Mouse (Mus musculus): ENCODE data around the gene Reln. TPM values are rescaled to one million over a fixed set of nuclear protein-coding genes. Genes with fewer than 3 reads are reported as not detected.

The Reln gene
- polyA plus RNA-seq, 1 experiment: 0.04 TPM

- TF ChIP-seq REST (IDR thresholded peaks at IDR 0.05; ENCODE audit: insufficient read depth, insufficient read length): no peak
- no peaks in the 10 kb centered on the region for H3K36me3 ChIP-seq (ENCODE audit: control insufficient read depth, insufficient read depth)
- no peak overlapping the region for H3ac ChIP-seq (ENCODE audit: control insufficient read depth, insufficient read length)
- no peaks in the 10 kb centered on the region for H3K27me3 ChIP-seq (ENCODE audit: control insufficient read depth, insufficient read depth, insufficient read length)
- H3K4me2 ChIP-seq (ENCODE audit: low read depth): no peak overlapping the region
- no peak overlapping the region for H3K4me3 ChIP-seq
- no peaks in the 10 kb centered on the region for H3K79me2 ChIP-seq (ENCODE audit: control insufficient read depth, insufficient read depth)
These were observed 433.8 kb downstream of the Reln start for GRCm38 (mm10) chr5:21910726-21911125.

GRCm38 (mm10) chr5:21909713-21910112 is 434.8 kb downstream of the Reln start:
- Histone ChIP-seq H3K27me3 (ENCODE audit: control insufficient read depth, insufficient read depth, insufficient read length) (no peaks in the 10 kb centered on the region), H3K79me2 (ENCODE audit: control insufficient read depth, insufficient read depth) (no peaks in the 10 kb centered on the region), H3K4me2 (ENCODE audit: low read depth) (peak overlapping the region; percentile 18), H3ac (ENCODE audit: control insufficient read depth, insufficient read length) (no peak overlapping the region), H3K36me3 (ENCODE audit: control insufficient read depth, insufficient read depth) (no peaks in the 10 kb centered on the region), H3K4me3 (no peak overlapping the region)
- TF ChIP-seq SRF (IDR thresholded peaks at IDR 0.05; ENCODE audit: control insufficient read depth, insufficient read length, low read depth): no peak
- TF ChIP-seq E2F4 (IDR thresholded peaks at IDR 0.05; ENCODE audit: insufficient read depth): no peak
- no peak for TF ChIP-seq TCF12 (IDR thresholded peaks at IDR 0.05; ENCODE audit: insufficient read depth, poor library complexity, severe bottlenecking)
- TF ChIP-seq CEBPB (IDR thresholded peaks at IDR 0.05; ENCODE audit: insufficient read depth, poor library complexity, severe bottlenecking): peak; percentile 89

GRCm38 (mm10) chr5:21901411-21901810 is 443.1 kb downstream of the Reln start:
- Histone ChIP-seq H3K4me3 (no peak overlapping the region), H3K27me3 (ENCODE audit: control insufficient read depth, insufficient read depth, insufficient read length) (no peaks in the 10 kb centered on the region), H3K36me3 (ENCODE audit: control insufficient read depth, insufficient read depth) (no peaks in the 10 kb centered on the region), H3K79me2 (ENCODE audit: control insufficient read depth, insufficient read depth) (no peaks in the 10 kb centered on the region), H3K4me2 (ENCODE audit: low read depth) (no peak overlapping the region), H3ac (ENCODE audit: control insufficient read depth, insufficient read length) (no peak overlapping the region)
- no peak for TF ChIP-seq TCF12 (IDR thresholded peaks at IDR 0.05; ENCODE audit: insufficient read depth, poor library complexity, severe bottlenecking)
- TF ChIP-seq USF1 (IDR thresholded peaks at IDR 0.05; ENCODE audit: low read depth): no peak
- no peak for TF ChIP-seq CEBPB (IDR thresholded peaks at IDR 0.05; ENCODE audit: insufficient read depth, poor library complexity, severe bottlenecking)

- TF ChIP-seq POLR2AphosphoS2 (IDR thresholded peaks at IDR 0.05; ENCODE audit: insufficient read length, low read depth) (no peak), TCF3 (IDR thresholded peaks at IDR 0.05; ENCODE audit: insufficient read length, low read depth) (no peak), TCF12 (IDR thresholded peaks at IDR 0.05; ENCODE audit: insufficient read depth, poor library complexity, severe bottlenecking) (no peak), CEBPB (IDR thresholded peaks at IDR 0.05; ENCODE audit: insufficient read depth, poor library complexity, severe bottlenecking) (no peak), USF1 (IDR thresholded peaks at IDR 0.05; ENCODE audit: low read depth) (no peak), REST (IDR thresholded peaks at IDR 0.05; ENCODE audit: insufficient read depth, insufficient read length) (no peak), SRF (IDR thresholded peaks at IDR 0.05; ENCODE audit: control insufficient read depth, insufficient read length, low read depth) (no peak), E2F4 (IDR thresholded peaks at IDR 0.05; ENCODE audit: insufficient read depth) (no peak), POLR2A (IDR thresholded peaks at IDR 0.05; ENCODE audit: insufficient read length, low read depth) (no peak)
- no peak overlapping the region for H3ac ChIP-seq (ENCODE audit: control insufficient read depth, insufficient read length)
- H3K27me3 ChIP-seq (ENCODE audit: control insufficient read depth, insufficient read depth, insufficient read length): no peaks in the 10 kb centered on the region
- no peaks in the 10 kb centered on the region for H3K36me3 ChIP-seq (ENCODE audit: control insufficient read depth, insufficient read depth)
- no peak overlapping the region for H3K4me2 ChIP-seq (ENCODE audit: low read depth)
- H3K4me3 ChIP-seq: no peak overlapping the region
- H3K79me2 ChIP-seq (ENCODE audit: control insufficient read depth, insufficient read depth): no peaks in the 10 kb centered on the region
These were observed 443.6 kb downstream of the Reln start for GRCm38 (mm10) chr5:21900891-21901290.

- Histone ChIP-seq H3K4me2 (ENCODE audit: low read depth) (no peak overlapping the region), H3K27me3 (ENCODE audit: control insufficient read depth, insufficient read depth, insufficient read length) (peaks cover 10% of the 10 kb centered on the region), H3K79me2 (ENCODE audit: control insufficient read depth, insufficient read depth) (no peaks in the 10 kb centered on the region), H3K36me3 (ENCODE audit: control insufficient read depth, insufficient read depth) (no peaks in the 10 kb centered on the region), H3K4me3 (no peak overlapping the region), H3ac (ENCODE audit: control insufficient read depth, insufficient read length) (no peak overlapping the region)
- no peak for TF ChIP-seq MAX (IDR thresholded peaks at IDR 0.05; ENCODE audit: low read depth)
- no peak for TF ChIP-seq SRF (IDR thresholded peaks at IDR 0.05; ENCODE audit: control insufficient read depth, insufficient read length, low read depth)
- TF ChIP-seq E2F4 (IDR thresholded peaks at IDR 0.05; ENCODE audit: insufficient read depth): no peak
- TF ChIP-seq TCF12 (IDR thresholded peaks at IDR 0.05; ENCODE audit: insufficient read depth, poor library complexity, severe bottlenecking): no peak
- no peak for TF ChIP-seq USF1 (IDR thresholded peaks at IDR 0.05; ENCODE audit: low read depth)
- TF ChIP-seq POLR2A (IDR thresholded peaks at IDR 0.05; ENCODE audit: insufficient read length, low read depth): no peak
- no peak for TF ChIP-seq REST (IDR thresholded peaks at IDR 0.05; ENCODE audit: insufficient read depth, insufficient read length)
- TF ChIP-seq MYOD1 (IDR thresholded peaks at IDR 0.05; ENCODE audit: control insufficient read depth in 1 of 3, insufficient read length in 2 of 3, low read depth in 2 of 3): no peak
- TF ChIP-seq TCF3 (IDR thresholded peaks at IDR 0.05; ENCODE audit: insufficient read length, low read depth): no peak
- no peak for TF ChIP-seq CEBPB (IDR thresholded peaks at IDR 0.05; ENCODE audit: insufficient read depth, poor library complexity, severe bottlenecking)
- no peak for TF ChIP-seq POLR2AphosphoS2 (IDR thresholded peaks at IDR 0.05; ENCODE audit: insufficient read length, low read depth)
- no peak for TF ChIP-seq MYOG (IDR thresholded peaks at IDR 0.05; ENCODE audit: control insufficient read depth in 1 of 3, insufficient read depth in 1 of 3, insufficient read length in 2 of 3, low read depth in 2 of 3)
These were observed 445.6 kb downstream of the Reln start for GRCm38 (mm10) chr5:21898875-21899274.

- H3K4me3 ChIP-seq: no peak overlapping the region
- H3K36me3 ChIP-seq (ENCODE audit: control insufficient read depth, insufficient read depth): no peaks in the 10 kb centered on the region
- peaks cover 10% of the 10 kb centered on the region for H3K27me3 ChIP-seq (ENCODE audit: control insufficient read depth, insufficient read depth, insufficient read length)
- TF ChIP-seq USF1 (IDR thresholded peaks at IDR 0.05; ENCODE audit: low read depth): no peak
- no peak for TF ChIP-seq CEBPB (IDR thresholded peaks at IDR 0.05; ENCODE audit: insufficient read depth, poor library complexity, severe bottlenecking)
- TF ChIP-seq REST (IDR thresholded peaks at IDR 0.05; ENCODE audit: insufficient read depth, insufficient read length): no peak
- no peak for TF ChIP-seq MAX (IDR thresholded peaks at IDR 0.05; ENCODE audit: low read depth)
- TF ChIP-seq POLR2AphosphoS2 (IDR thresholded peaks at IDR 0.05; ENCODE audit: insufficient read length, low read depth): no peak
- TF ChIP-seq MYOD1 (IDR thresholded peaks at IDR 0.05; ENCODE audit: control insufficient read depth in 1 of 3, insufficient read length in 2 of 3, low read depth in 2 of 3): no peak
- TF ChIP-seq POLR2A (IDR thresholded peaks at IDR 0.05; ENCODE audit: insufficient read length, low read depth): no peak
- TF ChIP-seq SRF (IDR thresholded peaks at IDR 0.05; ENCODE audit: control insufficient read depth, insufficient read length, low read depth): no peak
- no peak for TF ChIP-seq TCF12 (IDR thresholded peaks at IDR 0.05; ENCODE audit: insufficient read depth, poor library complexity, severe bottlenecking)
- no peak for TF ChIP-seq TCF3 (IDR thresholded peaks at IDR 0.05; ENCODE audit: insufficient read length, low read depth)
- TF ChIP-seq E2F4 (IDR thresholded peaks at IDR 0.05; ENCODE audit: insufficient read depth): no peak
- TF ChIP-seq MYOG (IDR thresholded peaks at IDR 0.05; ENCODE audit: control insufficient read depth in 1 of 3, insufficient read depth in 1 of 3, insufficient read length in 2 of 3, low read depth in 2 of 3): no peak
- H3K4me2 ChIP-seq (ENCODE audit: low read depth): no peak overlapping the region
- no peak overlapping the region for H3ac ChIP-seq (ENCODE audit: control insufficient read depth, insufficient read length)
- H3K79me2 ChIP-seq (ENCODE audit: control insufficient read depth, insufficient read depth): no peaks in the 10 kb centered on the region
These were observed 447.9 kb downstream of the Reln start for GRCm38 (mm10) chr5:21896586-21896985.
